Mouse (Mus musculus) adrenal gland, postnatal 25 days (tissue): ENCODE results near the gene Npy1r. TPM values are rescaled to one million over a fixed set of nuclear protein-coding genes. Genes with fewer than 3 reads are reported as not detected.
A peak's percentile ranks its signal among the peaks of the same experiment; 100 is the strongest.

ENCODE experiments used
- DNase-seq: peaks from one replicate; pipeline ENCODE4 v3.0.0; 2021; ENCODE audit warnings: mixed read lengths
- long read RNA-seq: library from polyadenylated mRNA; stranded (forward); transcript quantifications from one replicate; pipeline ENCODE4 v2.0.0, GENCODE M21; 2021
- total RNA-seq: library from RNA; stranded (reverse); gene quantifications from 2 replicates; pipeline ENCODE4 v1.2.3, GENCODE M21; 2021

Gene Npy1r
- 2.0 and 4.4 TPM in 2 replicates for total RNA-seq
- long read RNA-seq, partial matches to known transcripts, result 1 of 1 reads
- long read RNA-seq, other reads (novel, unspliced or antisense), result 0 of 1 reads

- peak; percentile 31 for DNase-seq
Measured at GRCm38 (mm10) chr8:66696970-66697843, at the start of gene Npy1r. Npy1r (plus strand) TSS chr8:66697192.

- DNase-seq, result no peak
Measured at GRCm38 (mm10) chr8:66681261-66681660, 15.7 kb upstream of the Npy1r start.

GRCm38 (mm10) chr8:66687511-66688329 is 9.3 kb upstream of the Npy1r start, which contains the start of gene Npy5r:
Npy5r (minus strand) TSS chr8:66688128.
- no peak for DNase-seq

GRCm38 (mm10) chr8:66688395-66688794 is 8.6 kb upstream of the Npy1r start:
- DNase-seq, result no peak

GRCm38 (mm10) chr8:66688799-66689198 is 8.2 kb upstream of the Npy1r start:
- no peak for DNase-seq

- DNase-seq, result no peak
Measured at GRCm38 (mm10) chr8:66690402-66690801, 6.6 kb upstream of the Npy1r start.

GRCm38 (mm10) chr8:66698011-66698410 is 1.0 kb downstream of the Npy1r start:
- DNase-seq, result no peak

GRCm38 (mm10) chr8:66698782-66699181 is 1.8 kb downstream of the Npy1r start:
- DNase-seq, result no peak

GRCm38 (mm10) chr8:66714324-66714975 is 17.5 kb downstream of the Npy1r start:
- no peak for DNase-seq

- no peak for DNase-seq
Measured at GRCm38 (mm10) chr8:66722835-66723234, 25.8 kb downstream of the Npy1r start.

GRCm38 (mm10) chr8:66729446-66729845 is 32.5 kb downstream of the Npy1r start:
- no peak for DNase-seq

- no peak for DNase-seq
Measured at GRCm38 (mm10) chr8:66731957-66732356, 35.0 kb downstream of the Npy1r start.

GRCm38 (mm10) chr8:66742359-66742758 is 45.4 kb downstream of the Npy1r start:
- DNase-seq, result no peak

GRCm38 (mm10) chr8:66745612-66746011 is 48.6 kb downstream of the Npy1r start:
- DNase-seq, result no peak

GRCm38 (mm10) chr8:66751621-66752020 is 54.6 kb downstream of the Npy1r start:
- no peak for DNase-seq

- DNase-seq, result no peak
Measured at GRCm38 (mm10) chr8:66756161-66756560, 59.2 kb downstream of the Npy1r start.

Other genes starting within 250 kb of the Npy1r start
- gene Tma16, start 210.7 kb upstream of the Npy1r start, total RNA-seq, result 7.9 and 9.5 TPM in 2 replicates
- not detected in 2 replicates for gene Tktl2, start 185.4 kb upstream of the Npy1r start, total RNA-seq
- 0.43 TPM in 1 of 2 replicates, not detected in the other for gene Npy5r, start 9.1 kb upstream of the Npy1r start, total RNA-seq
- 17.9 and 18.4 TPM in 2 replicates for gene Naf1, start 163.0 kb downstream of the Npy1r start, total RNA-seq